Mouse (Mus musculus) mouse trophoblast stem cell (cell line): ENCODE measurements around the gene Plg.

ENCODE experiments used
- in situ Hi-C, 2 experiments: fragments of 300-500 bp; cut with MseI, MboI; formaldehyde crosslinking; loops; 2 replicates in 1 of 2; 3 replicates in 1 of 2; pipeline ENCODE4 v1.15.1; 2025

Gene Plg

GRCm38 (mm10) chr17:12377981-12378705 lies at the start of gene Plg:
Gene Plg (plus strand): TSS chr17:12378608.
- in situ Hi-C loops, result loop anchor here in 1 of 2 experiments (10.0 kb wide), 1 partner anchor 343 kb away; no protein-coding TSS in a partner anchor

- in situ Hi-C loops, result no loop called here
These were observed 43.3 kb upstream of the Plg start for GRCm38 (mm10) chr17:12335115-12335514.

GRCm38 (mm10) chr17:12336073-12336868 lies 42.1 kb upstream of the Plg start:
- in situ Hi-C loops, result no loop called here

- in situ Hi-C loops, result no loop called here
These were observed 41.3 kb upstream of the Plg start for GRCm38 (mm10) chr17:12337156-12337555.

GRCm38 (mm10) chr17:12343702-12344376 lies 34.6 kb upstream of the Plg start:
- in situ Hi-C loops, result no loop called here

GRCm38 (mm10) chr17:12347462-12347861 lies 30.9 kb upstream of the Plg start:
- in situ Hi-C loops, result no loop called here

- in situ Hi-C loops, result no loop called here
These were observed 26.8 kb upstream of the Plg start for GRCm38 (mm10) chr17:12351564-12351963.

- in situ Hi-C loops, result no loop called here
These were observed 25.6 kb upstream of the Plg start for GRCm38 (mm10) chr17:12352781-12353180.

GRCm38 (mm10) chr17:12359876-12360275 lies 18.5 kb upstream of the Plg start:
- in situ Hi-C loops, result loop anchor here in 1 of 2 experiments (10.0 kb wide), 2 partner anchors 125 to 325 kb away; no protein-coding TSS in a partner anchor

GRCm38 (mm10) chr17:12363601-12364425 lies 14.6 kb upstream of the Plg start:
- in situ Hi-C loops, result loop anchor here in 1 of 2 experiments (10.0 kb wide), 2 partner anchors 129 to 329 kb away; no protein-coding TSS in a partner anchor

- in situ Hi-C loops, result loop anchor here in 1 of 2 experiments (10.0 kb wide), 2 partner anchors 130 to 330 kb away; no protein-coding TSS in a partner anchor
These were observed 14.0 kb upstream of the Plg start for GRCm38 (mm10) chr17:12364426-12364735.

- in situ Hi-C loops, result loop anchor here (5.0 to 10.0 kb wide), 3 partner anchors 50 to 333 kb away; partner anchors contain the start of gene Map3k4 (in 2 of the 2)
These were observed 11.0 kb upstream of the Plg start for GRCm38 (mm10) chr17:12367373-12367930.

- in situ Hi-C loops, result loop anchor here (5.0 to 10.0 kb wide), 3 partner anchors 52 to 335 kb away; partner anchors contain the start of gene Map3k4 (in 2 of the 2)
These were observed 9.0 kb upstream of the Plg start for GRCm38 (mm10) chr17:12369393-12369792.

- in situ Hi-C loops, result loop anchor here in 1 of 2 experiments (10.0 kb wide), 1 partner anchor 335 kb away; no protein-coding TSS in a partner anchor
These were observed 8.1 kb upstream of the Plg start for GRCm38 (mm10) chr17:12370289-12370688.

- in situ Hi-C loops, result loop anchor here in 1 of 2 experiments (10.0 kb wide), 1 partner anchor 337 kb away; no protein-coding TSS in a partner anchor
These were observed 7.0 kb upstream of the Plg start for GRCm38 (mm10) chr17:12371310-12371925.

- in situ Hi-C loops, result loop anchor here in 1 of 2 experiments (10.0 kb wide), 1 partner anchor 337 kb away; no protein-coding TSS in a partner anchor
These were observed 6.4 kb upstream of the Plg start for GRCm38 (mm10) chr17:12372021-12372420.

- in situ Hi-C loops, result loop anchor here in 1 of 2 experiments (10.0 kb wide), 1 partner anchor 339 kb away; no protein-coding TSS in a partner anchor
These were observed 4.7 kb upstream of the Plg start for GRCm38 (mm10) chr17:12373601-12374144.

GRCm38 (mm10) chr17:12380287-12380686 lies 1.9 kb downstream of the Plg start:
- in situ Hi-C loops, result no loop called here

- in situ Hi-C loops, result no loop called here
These were observed 3.2 kb downstream of the Plg start for GRCm38 (mm10) chr17:12381579-12381978.
